Mouse (Mus musculus) A20 (cell line): ENCODE measurements around the gene Olfr1389.
A peak's percentile ranks its signal among the peaks of the same experiment; 100 is the strongest.
"Not testable (repeated sequence)": the region's sequence is repeated elsewhere in the genome, so short reads cannot be mapped to it uniquely, and the experiment has no call there.

Experiments used
- DNase-seq: peaks from one replicate; pipeline ENCODE4 v3.0.0-alpha.2; 2011; ENCODE audit warnings: low read depth, low spot score

Gene Olfr1389

GRCm38 (mm10) chr11:49422767-49423166 is at the start of gene Olfr1389:
TSS of gene Olfr1389 (plus strand) at chr11:49423067.
- no peak for DNase-seq

- no peak for DNase-seq
These were observed 39.7 kb upstream of the Olfr1389 start for GRCm38 (mm10) chr11:49383133-49383532.

- DNase-seq: not testable (repeated sequence)
These were observed 36.7 kb upstream of the Olfr1389 start for GRCm38 (mm10) chr11:49386118-49386517.

- DNase-seq: not testable (repeated sequence)
These were observed 30.2 kb upstream of the Olfr1389 start for GRCm38 (mm10) chr11:49392707-49393106.

GRCm38 (mm10) chr11:49406784-49407183 is 16.1 kb upstream of the Olfr1389 start:
- DNase-seq: no peak

GRCm38 (mm10) chr11:49410540-49410939 is 12.3 kb upstream of the Olfr1389 start:
- peak; percentile 60 for DNase-seq

GRCm38 (mm10) chr11:49425257-49425927 is 2.5 kb downstream of the Olfr1389 start:
- DNase-seq: no peak

- no peak for DNase-seq
These were observed 6.8 kb downstream of the Olfr1389 start for GRCm38 (mm10) chr11:49429641-49430040.

GRCm38 (mm10) chr11:49436411-49436810 is 13.5 kb downstream of the Olfr1389 start, which contains the start of gene Olfr1388:
TSS of gene Olfr1388 (plus strand) at chr11:49436624.
- no peak for DNase-seq

GRCm38 (mm10) chr11:49455043-49455442 is 32.2 kb downstream of the Olfr1389 start, which contains the start of gene Olfr1387:
TSS of gene Olfr1387 (plus strand) at chr11:49455343.
- no peak for DNase-seq

- not testable (repeated sequence) for DNase-seq
These were observed 41.9 kb downstream of the Olfr1389 start, which contains the start of gene Olfr1386 for GRCm38 (mm10) chr11:49464746-49465145. TSS of gene Olfr1386 (plus strand) at chr11:49465046.
